Mouse (Mus musculus) intestine, embryonic 14.5 days (tissue): ENCODE data around the gene Vmn2r65. TPM values are rescaled to one million over a fixed set of nuclear protein-coding genes. Genes with fewer than 3 reads are reported as not detected.

Experiments
- ATAC-seq: fragments of 200-750 bp; cut with Nextera tagmentation; replicated peaks from 2 replicates; pipeline ENCODE4 v1.8.0; 2017; ENCODE audit warnings: low read depth, moderate number of reproducible peaks, moderate TSS enrichment, moderate library complexity; ENCODE audit not compliant: low FRiP score, low TSS enrichment
- DNase-seq: peaks from one replicate; pipeline ENCODE4 v3.0.0-alpha.2; 2018; ENCODE audit warnings: low spot score
- H3K27ac ChIP-seq: fragments of 300-500 bp; sonication (generic); 2 replicates; pipeline ENCODE4 v1.5.1; 2014; ENCODE audit warnings: low read depth, mild to moderate bottlenecking, control low read depth
- H3K27me3 ChIP-seq: fragments of 300-500 bp; sonication (generic); replicated peaks from 2 replicates; pipeline ENCODE4 v1.6.1; 2014; ENCODE audit warnings: low read length, control low read depth; ENCODE audit not compliant: control insufficient read depth, insufficient read depth
- H3K36me3 ChIP-seq: fragments of 300-500 bp; sonication (generic); 2 replicates; pipeline ENCODE4 v1.6.1; 2014; ENCODE audit warnings: low read length, control low read depth; ENCODE audit not compliant: control insufficient read depth, insufficient read depth
- H3K4me1 ChIP-seq: fragments of 300-500 bp; sonication (generic); replicated peaks from 2 replicates; pipeline ENCODE4 v1.6.1; 2014; ENCODE audit warnings: low read length, control low read depth, mixed read lengths; ENCODE audit not compliant: control insufficient read depth, insufficient read depth
- H3K4me2 ChIP-seq: fragments of 300-500 bp; sonication (generic); 2 replicates; pipeline ENCODE4 v1.6.1; 2014; ENCODE audit warnings: low read length
- H3K4me3 ChIP-seq: fragments of 300-500 bp; sonication (generic); 2 replicates; pipeline ENCODE4 v1.5.1; 2014; ENCODE audit warnings: low read depth, low read length, control low read depth, mixed read lengths
- H3K9ac ChIP-seq: fragments of 300-500 bp; sonication (generic); 2 replicates; pipeline ENCODE4 v1.6.1; 2014; ENCODE audit warnings: mild to moderate bottlenecking, low read length
- H3K9me3 ChIP-seq: fragments of 300-500 bp; sonication (generic); 2 replicates; pipeline ENCODE4 v1.6.1; 2016; ENCODE audit warnings: low read length, control low read depth; ENCODE audit not compliant: control insufficient read depth
- WGBS: fragments of 180-500 bp; shearing (Covaris S2); extraction: QIAGEN DNeasy Blood & Tissue Kit; methylation state at CpG from one replicate; pipeline ENCODE4 v1.1.7; 2014; 5-methylcytosine and 5-hydroxymethylcytosine counted together
- polyA plus RNA-seq: library from polyadenylated mRNA; unstranded; fragments of >200 nt; fragmentation: Nextera tagmentation; extraction: Ambion mirVana; gene quantifications from 2 replicates; pipeline ENCODE4 v1.2.1, GENCODE M21; 2014

The Vmn2r65 gene
- not detected in 2 replicates for polyA plus RNA-seq

DNA sequence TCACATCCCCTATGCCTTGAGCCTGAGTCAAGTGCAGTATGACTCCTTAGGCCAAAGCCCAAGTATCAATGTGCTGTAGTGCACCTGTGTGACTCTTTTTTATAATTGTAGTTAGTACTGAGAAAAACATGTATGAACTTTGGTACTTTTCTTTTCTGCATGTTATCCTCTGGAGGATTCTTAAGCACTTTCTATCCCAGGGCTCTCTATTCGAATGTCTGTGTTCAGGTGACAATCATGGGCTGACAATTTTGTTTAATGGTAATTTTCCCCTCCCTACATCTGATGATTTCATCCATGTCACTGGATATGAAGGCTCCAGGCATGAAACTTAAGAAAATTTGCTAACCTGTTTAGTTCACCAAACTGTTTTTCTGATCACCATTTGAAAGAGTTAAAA lies at the start of gene Vmn2r65:
Gene Vmn2r65, minus strand, starts transcription at position 101 of the 400 bp plus-strand sequence.
- H3K4me3 ChIP-seq: no peak within 1 kb of the TSS
- no peaks in the 10 kb centered on the region for H3K9me3 ChIP-seq
- H3K9ac ChIP-seq: no peak within 1 kb of the TSS
- H3K27ac ChIP-seq: no peak within 1 kb of the TSS
- WGBS: 61% methylated on average over 1 of the region's 1 CpGs
- no peaks in the 10 kb centered on the region for H3K4me1 ChIP-seq
- H3K4me2 ChIP-seq: no peak within 1 kb of the TSS
- no peaks in the 10 kb centered on the region for H3K36me3 ChIP-seq
- no peak for ATAC-seq
- no peaks in the 10 kb centered on the region for H3K27me3 ChIP-seq
- DNase-seq: no peak

DNA sequence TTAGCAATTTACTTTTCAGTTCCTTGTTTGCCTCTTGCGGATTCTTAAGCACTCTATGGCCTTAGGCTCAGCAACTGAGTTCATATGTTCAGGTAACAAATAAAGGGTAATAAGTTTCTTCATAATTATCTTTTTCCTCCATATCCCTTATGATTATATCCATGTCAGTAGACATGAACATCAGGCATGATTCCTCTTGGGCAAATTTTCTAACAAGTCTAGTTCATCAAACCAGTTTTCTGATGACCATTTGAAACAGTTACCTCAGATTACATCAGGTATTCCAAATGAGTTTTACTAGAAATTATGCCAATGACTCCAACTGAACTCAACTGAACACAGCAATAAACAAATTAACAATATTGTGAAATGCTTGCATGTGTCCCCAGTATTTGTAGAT lies 48.3 kb upstream of the Vmn2r65 start, which contains the start of gene Vmn2r66:
Gene Vmn2r66, minus strand, starts transcription at position 101 of the 400 bp plus-strand sequence.
- Histone ChIP-seq H3K4me3 (no peak within 1 kb of the TSS), H3K27me3 (no peaks in the 10 kb centered on the region), H3K4me2 (no peak within 1 kb of the TSS), H3K9me3 (no peaks in the 10 kb centered on the region), H3K27ac (no peak within 1 kb of the TSS), H3K4me1 (no peaks in the 10 kb centered on the region), H3K36me3 (no peaks in the 10 kb centered on the region), H3K9ac (no peak within 1 kb of the TSS)
- 81% methylated on average over 1 of the region's 1 CpGs for WGBS
- ATAC-seq (no peak), DNase-seq (no peak)

DNA sequence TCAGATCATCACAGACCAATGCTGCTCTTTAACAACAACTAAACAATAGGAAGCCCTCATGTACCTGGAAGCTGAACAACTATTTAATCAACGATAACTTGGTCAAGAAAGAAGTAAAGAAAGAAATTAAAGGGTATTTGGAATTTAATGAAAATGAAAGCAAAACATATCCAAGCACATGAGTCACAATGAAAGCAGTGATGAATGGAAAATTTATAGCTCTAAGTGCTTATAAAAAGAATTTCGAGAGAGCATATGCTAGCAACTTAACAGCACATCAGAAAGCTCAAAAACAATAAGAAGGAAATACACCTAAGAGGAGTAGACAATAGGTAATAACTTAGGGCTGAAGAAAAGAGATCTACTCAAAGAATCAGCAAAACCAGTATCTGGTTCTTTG lies 32.8 kb upstream of the Vmn2r65 start:
- no peak overlapping the region for H3K27ac ChIP-seq
- no peaks in the 10 kb centered on the region for H3K27me3 ChIP-seq
- 60% methylated on average over 2 of the region's 2 CpGs for WGBS
- H3K4me1 ChIP-seq: no peaks in the 10 kb centered on the region
- no peaks in the 10 kb centered on the region for H3K9me3 ChIP-seq
- no peak for DNase-seq
- no peak overlapping the region for H3K9ac ChIP-seq
- H3K4me2 ChIP-seq: no peak overlapping the region
- H3K4me3 ChIP-seq: no peak overlapping the region
- ATAC-seq: no peak
- H3K36me3 ChIP-seq: no peaks in the 10 kb centered on the region

Other genes with a start within 250 kb of the Vmn2r65 start
- not detected in 2 replicates for gene Olfr291, start 110.6 kb downstream of the Vmn2r65 start, polyA plus RNA-seq
- gene Vmn2r66, start 48.2 kb upstream of the Vmn2r65 start, polyA plus RNA-seq: not detected in 2 replicates
- gene Vmn2r67, start 191.9 kb upstream of the Vmn2r65 start, polyA plus RNA-seq: not detected in 2 replicates